Comparison of ENCODE assay signal across 29 mouse cellular contexts in genomic region chr13:57525946-57526345, GRCm38 (mm10).
"Had no signal": no experiment of that assay in that cellular context is flagged by ENCODE, and none has a peak within 500 bp of the region (broad histone marks: within the 10 kb centered on the region; RNA-seq: fewer than 3 reads in every experiment).

No protein-coding gene starts in this region.

- H3K27ac ChIP-seq: heart, embryonic 13.5 days; heart, embryonic 15.5 days; hindbrain, embryonic 10.5 days; hindbrain, embryonic 12.5 days; hindbrain, embryonic 13.5 days; hindbrain, embryonic 14.5 days; hindbrain, embryonic 15.5 days; hindbrain, postnatal 0 days; intestine, embryonic 15.5 days; kidney, embryonic 15.5 days; kidney, postnatal 0 days; layer of hippocampus, adult 2 months; left cerebral cortex, adult 2 months had no signal

- H3K4me3 ChIP-seq: heart, embryonic 12.5 days; heart, embryonic 13.5 days; heart, embryonic 15.5 days; hindbrain, embryonic 10.5 days; hindbrain, embryonic 12.5 days; hindbrain, embryonic 13.5 days; hindbrain, embryonic 15.5 days; intestine, embryonic 15.5 days; kidney, embryonic 15.5 days; layer of hippocampus, adult 2 months; left cerebral cortex, adult 2 months had no signal

- H3K4me1 ChIP-seq: heart, embryonic 15.5 days; hindbrain, embryonic 10.5 days; hindbrain, embryonic 15.5 days; intestine, embryonic 15.5 days; kidney, embryonic 15.5 days had no signal

- H3K27me3 ChIP-seq: heart, embryonic 12.5 days; heart, embryonic 13.5 days; heart, embryonic 15.5 days; hindbrain, embryonic 15.5 days; intestine, embryonic 15.5 days; kidney, embryonic 15.5 days had no signal

- H3K9me3 ChIP-seq: heart, embryonic 13.5 days; heart, embryonic 15.5 days; hindbrain, embryonic 10.5 days; hindbrain, embryonic 12.5 days; hindbrain, embryonic 13.5 days; hindbrain, embryonic 15.5 days; intestine, embryonic 15.5 days had no signal

- H3K36me3 ChIP-seq: heart, embryonic 12.5 days; heart, embryonic 13.5 days; heart, embryonic 15.5 days; hindbrain, embryonic 10.5 days; hindbrain, embryonic 12.5 days; hindbrain, embryonic 13.5 days; hindbrain, embryonic 15.5 days; intestine, embryonic 15.5 days; kidney, embryonic 15.5 days had no signal

- H3K9ac ChIP-seq: heart, embryonic 12.5 days; heart, embryonic 13.5 days; heart, embryonic 15.5 days; hindbrain, embryonic 12.5 days; hindbrain, embryonic 13.5 days; hindbrain, embryonic 14.5 days; hindbrain, embryonic 15.5 days; intestine, embryonic 15.5 days; kidney, embryonic 15.5 days had no signal

- DNase-seq: heart, postnatal 10 days; heart, postnatal 14 days; heart, postnatal 36 days; heart, postnatal 4 days; kidney, adult 11 months; kidney, adult 18-20 months; kidney, adult 8-10 months; kidney, adult 9 months; kidney, postnatal 10 days; kidney, postnatal 14 days; kidney, postnatal 25 days; kidney, postnatal 36 days; kidney, postnatal 4 days; layer of hippocampus, adult 9-11 months; layer of hippocampus, postnatal 36 days had no signal
